Mouse (Mus musculus) right cerebral cortex, adult 2 months (tissue): ENCODE data around the gene Gpi1.
"Not testable (repeated sequence)": the region's sequence is repeated elsewhere in the genome, so short reads cannot be mapped to it uniquely, and the experiment has no call there.

Experiments used
- DNase-seq, 2 experiments: peaks; one replicate each; pipeline ENCODE4 v3.0.0; 2021 to 2022; ENCODE audit warnings: low spot score in 2 of 2

Gpi1 gene

GRCm38 (mm10) chr7:34229691-34230111 lies 435 bp downstream of the Gpi1 start:
- DNase-seq: peak; percentile 74 to 78

DNA sequence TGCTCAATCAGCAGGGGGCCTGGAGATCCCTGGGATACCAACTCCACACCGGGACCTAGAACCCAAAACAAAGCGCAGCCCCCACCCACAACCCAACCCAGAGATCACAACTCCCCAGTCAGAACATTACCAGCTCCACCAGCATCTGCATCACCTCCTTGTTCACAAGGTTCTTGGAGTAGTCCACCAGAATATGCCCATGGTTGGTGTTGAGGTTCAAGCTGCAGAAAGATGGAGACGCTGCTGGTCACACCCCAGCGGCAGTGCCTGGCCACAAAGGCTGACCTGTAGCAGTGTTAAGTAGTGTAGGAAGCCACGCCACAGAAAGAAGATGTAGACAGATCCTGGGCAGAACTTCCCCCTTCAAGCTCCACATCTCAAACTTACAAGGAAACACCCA lies 983 bp downstream of the Gpi1 start:
- DNase-seq: no peak

DNA sequence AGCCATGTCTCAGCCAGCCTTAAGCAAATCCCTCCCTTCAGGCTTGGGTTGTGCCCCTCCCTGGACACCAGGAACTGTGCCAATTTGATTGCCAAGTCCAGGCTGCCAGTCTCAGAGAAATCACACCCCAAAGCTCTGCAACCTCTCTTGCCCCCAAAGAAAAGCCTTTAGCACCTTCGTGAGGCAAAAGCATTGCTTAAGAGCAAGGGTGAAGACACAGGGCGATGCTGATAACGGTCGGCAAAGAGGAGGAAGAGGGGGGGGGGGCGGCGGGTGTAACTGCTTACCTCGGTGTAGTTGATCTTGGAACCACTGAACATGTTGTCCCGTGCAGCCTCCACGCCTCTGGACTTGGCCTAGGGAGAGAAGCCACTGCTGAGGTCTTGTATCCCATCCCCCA lies 1.5 kb downstream of the Gpi1 start:
- DNase-seq: no peak

GRCm38 (mm10) chr7:34226846-34227245 lies 3.3 kb downstream of the Gpi1 start:
- no peak for DNase-seq

DNA sequence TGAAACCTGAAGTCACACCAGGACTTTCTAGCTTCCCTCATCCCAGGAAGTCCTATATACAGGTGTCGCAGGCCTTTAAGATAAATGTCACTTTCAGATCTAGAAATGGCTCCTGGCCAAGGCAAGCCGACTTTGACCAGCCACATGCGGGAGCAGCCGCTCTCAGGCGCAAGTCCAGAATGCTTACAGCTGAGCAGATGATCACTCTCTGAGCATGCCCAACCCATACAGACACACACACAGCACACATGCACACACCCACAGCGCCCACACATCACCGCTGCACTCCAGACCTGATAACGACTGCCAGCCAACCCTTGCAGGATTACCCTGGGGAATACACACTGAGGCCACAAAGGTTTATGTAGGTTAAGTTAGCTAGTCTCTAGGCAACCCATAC lies 4.0 kb downstream of the Gpi1 start:
- peak; percentile 41 to 61 for DNase-seq

DNA sequence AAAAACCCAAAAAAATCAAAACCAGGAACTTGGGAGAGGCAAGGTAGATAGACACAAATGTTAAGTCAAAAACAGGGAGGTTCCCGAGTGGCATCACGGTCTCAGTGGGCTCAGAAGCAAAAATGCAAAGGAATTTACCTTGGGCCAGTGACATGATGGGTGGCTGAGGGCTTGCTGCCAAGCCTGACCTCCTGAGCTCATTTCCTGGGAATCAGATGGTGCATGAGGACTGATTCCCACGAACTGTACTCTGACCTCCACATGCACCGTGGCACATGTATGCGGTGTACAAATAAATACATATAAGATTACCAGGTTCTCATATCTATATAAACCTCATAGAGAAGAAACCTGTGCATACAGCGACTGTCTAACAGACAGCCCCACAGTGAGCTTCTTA lies 5.8 kb downstream of the Gpi1 start:
- DNase-seq: no peak

- DNase-seq: no peak
Measured at GRCm38 (mm10) chr7:34222340-34222739, 7.8 kb downstream of the Gpi1 start.

- DNase-seq: no peak
Measured at GRCm38 (mm10) chr7:34221594-34222250, 8.4 kb downstream of the Gpi1 start.

DNA sequence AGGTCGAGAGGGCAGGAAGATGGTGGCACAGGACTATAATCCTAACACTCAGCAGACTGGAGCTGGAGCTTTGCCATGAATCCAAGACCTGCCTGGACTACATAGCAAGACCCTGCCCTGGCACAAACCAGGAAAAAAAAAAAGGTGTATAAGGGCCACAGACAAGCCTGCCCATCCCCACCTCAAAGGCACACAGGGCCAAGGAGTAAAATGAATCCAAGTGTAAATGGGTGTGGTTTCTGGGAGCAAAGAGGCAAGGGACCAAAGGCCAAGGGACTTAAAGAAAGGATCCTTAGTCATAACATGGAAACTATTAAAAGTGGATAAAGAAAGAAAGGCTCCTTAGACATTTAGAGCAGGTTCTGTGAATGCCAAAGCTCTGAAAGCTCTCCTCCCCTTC lies 11.6 kb downstream of the Gpi1 start:
- DNase-seq: no peak

DNA sequence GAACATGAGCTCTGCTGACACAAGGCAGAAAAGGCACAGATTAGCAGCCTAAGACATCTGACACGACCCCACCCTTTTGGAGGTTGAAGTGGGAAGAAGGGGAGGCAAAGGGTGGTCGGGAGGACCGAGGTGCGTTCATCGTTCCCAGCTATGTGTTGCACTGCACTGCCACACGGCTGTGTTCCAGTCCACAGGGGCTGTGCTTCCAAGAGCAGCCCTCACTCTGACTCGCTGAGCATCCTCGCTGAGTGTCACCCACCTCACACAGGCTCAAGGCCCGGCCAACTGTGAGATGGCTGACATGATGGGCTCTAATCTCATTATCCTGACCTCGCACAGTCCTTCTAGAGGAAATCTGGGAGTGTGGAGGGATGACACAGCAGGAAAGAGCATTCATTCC lies 13.7 kb downstream of the Gpi1 start:
- DNase-seq: no peak

- no peak for DNase-seq
Measured at GRCm38 (mm10) chr7:34215481-34215880, 14.7 kb downstream of the Gpi1 start.

DNA sequence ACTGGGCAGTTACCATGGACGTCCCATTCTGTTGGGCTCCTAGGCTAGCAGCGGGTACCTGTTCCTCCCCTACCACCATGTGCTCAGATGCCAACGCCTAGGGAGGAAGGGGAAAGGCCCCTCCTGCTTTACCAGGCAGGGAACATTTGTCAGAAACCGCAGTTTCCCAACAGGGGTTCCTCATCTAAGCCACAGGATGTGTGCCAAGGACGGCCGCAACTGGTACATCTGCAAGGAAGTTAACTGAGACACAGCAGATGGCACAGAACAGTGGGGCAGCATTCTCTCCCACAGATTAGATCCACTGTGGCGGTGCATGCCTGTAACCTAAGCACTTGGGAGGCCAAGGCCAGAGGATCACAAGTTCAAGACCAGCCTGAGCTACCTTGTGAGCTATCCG lies 15.5 kb downstream of the Gpi1 start:
- no peak for DNase-seq

DNA sequence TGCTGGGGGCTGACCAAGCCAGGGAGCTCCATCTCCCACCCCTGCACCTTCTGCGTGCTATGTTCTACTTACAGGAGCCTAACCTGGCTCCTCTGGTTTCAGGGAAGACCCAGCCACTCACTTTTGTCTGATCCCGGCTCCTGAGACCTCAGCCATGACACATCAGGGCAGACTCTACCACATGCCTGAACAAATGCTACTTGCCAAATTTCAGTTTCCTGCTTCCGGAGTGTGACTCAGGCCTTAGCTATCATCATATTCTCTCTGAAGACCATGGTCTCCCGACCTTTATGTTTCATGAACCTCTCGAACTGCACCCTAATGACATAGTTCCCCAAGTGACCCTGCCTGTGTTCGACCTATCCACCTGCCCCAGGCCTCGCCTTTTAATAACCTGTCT lies 16.9 kb downstream of the Gpi1 start:
- no peak for DNase-seq

- DNase-seq: no peak
Measured at GRCm38 (mm10) chr7:34208027-34208745, 21.9 kb downstream of the Gpi1 start.

GRCm38 (mm10) chr7:34206331-34206730 lies 23.8 kb downstream of the Gpi1 start:
- DNase-seq: no peak

DNA sequence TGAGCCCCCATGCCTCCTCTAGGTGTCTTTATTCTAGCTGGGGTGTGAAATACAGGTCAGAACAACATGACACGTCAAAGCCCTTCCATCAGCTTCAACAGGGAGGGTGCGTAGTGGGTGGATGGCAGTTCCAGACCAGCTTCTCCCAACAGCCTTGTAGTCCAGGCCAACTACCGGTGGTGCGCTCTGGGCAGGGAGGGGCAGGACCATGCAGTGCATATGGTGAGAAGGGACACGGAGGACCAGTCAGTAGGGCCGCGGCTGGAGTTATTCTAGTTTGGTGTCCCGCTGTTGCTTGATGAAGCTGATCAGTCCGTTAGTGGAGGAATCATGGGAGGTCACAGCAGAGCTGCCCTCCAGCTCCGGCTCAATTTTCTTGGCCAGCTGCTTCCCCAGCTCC lies 28.0 kb downstream of the Gpi1 start:
- not testable (repeated sequence) for DNase-seq

DNA sequence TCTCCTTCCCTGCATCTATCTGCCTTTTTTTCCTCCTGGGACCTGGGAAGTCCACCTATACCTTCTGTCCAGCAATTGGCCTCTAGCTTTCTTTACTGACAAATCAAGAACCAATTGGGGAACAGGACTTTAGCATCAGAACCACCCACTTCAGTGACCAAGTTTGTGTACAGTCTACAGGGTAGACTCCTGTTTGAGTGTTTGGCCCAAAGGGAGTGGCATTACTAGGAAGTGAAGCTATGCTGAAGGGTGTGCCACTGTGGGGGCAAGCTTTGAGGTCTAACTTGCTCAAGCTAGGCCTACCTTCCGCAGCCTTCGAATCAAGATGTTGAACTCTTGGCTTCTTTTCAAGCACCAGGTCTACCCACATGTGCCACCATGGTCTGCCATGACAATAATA lies 29.3 kb downstream of the Gpi1 start:
- DNase-seq: no peak

DNA sequence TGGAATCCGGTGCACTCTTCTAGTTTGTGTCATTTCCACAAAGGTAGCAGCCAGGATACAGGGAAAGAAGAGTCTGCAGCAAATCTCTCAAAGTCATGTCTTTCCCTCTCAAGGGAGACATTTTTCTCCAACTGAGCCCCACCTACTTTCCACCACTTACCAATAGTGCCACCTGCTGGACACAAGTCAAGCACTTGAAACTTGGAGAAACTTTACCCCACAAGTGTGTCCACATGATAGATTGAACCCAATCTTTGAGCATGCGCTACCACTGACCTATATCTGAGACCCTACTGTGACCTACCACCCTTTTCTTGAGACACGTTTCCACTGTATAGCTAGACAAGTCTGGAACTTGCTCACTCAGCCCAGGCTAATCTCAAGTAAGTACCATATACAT lies 31.8 kb downstream of the Gpi1 start:
- peak in 1 of 2 experiments; percentile 28 for DNase-seq

DNA sequence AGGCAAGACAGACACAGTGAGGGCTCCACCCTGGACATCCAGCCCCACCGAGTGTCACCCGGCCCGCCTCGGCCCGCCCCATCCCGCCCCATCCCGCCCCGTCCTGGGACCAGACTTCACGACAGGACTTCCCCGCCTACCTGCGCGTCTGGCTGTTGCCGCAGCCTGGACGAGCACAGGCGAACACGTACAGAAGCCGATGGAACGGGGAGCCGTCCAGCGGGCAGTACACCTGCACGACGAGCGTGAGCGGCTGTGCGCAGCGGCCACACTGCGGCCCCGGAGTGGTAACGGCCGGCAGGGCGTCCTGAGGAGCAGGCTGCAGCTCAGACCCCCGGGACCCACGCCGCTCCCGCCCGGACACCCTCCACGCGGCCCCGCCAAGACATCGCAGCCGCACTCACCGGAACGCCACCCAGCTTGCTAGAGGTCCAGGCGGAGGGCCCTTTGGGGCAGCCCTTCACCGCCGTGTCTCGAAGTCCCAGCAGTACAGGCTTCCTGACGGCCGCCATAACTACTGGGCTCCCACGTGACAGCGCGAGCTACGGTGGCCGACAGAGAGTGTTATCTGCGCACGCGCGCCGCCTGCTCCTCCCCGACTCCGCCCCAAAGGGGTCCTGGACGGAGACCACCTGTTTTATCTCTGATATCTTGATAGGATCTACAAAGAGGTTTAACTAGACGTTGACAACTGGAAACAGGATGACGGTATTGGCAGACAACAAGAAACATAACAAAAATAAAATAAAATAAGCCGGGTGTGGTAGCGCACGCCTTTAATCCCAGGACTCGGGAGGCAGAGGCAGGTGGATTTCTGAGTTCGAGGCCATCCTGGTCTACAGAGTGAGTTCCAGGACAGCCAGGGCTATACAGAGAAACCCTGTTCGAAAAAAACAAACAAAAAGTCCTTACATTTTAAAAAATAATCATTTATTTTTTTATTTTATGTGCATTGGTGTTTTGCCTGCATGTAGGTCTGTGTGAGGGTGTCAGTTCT lies 33.7 kb downstream of the Gpi1 start, which contains the start of gene Pdcd2l:
TSS of gene Pdcd2l (minus strand) at position 530 of the 997 bp plus-strand sequence.
- DNase-seq: peak; percentile 90 to 93

DNA sequence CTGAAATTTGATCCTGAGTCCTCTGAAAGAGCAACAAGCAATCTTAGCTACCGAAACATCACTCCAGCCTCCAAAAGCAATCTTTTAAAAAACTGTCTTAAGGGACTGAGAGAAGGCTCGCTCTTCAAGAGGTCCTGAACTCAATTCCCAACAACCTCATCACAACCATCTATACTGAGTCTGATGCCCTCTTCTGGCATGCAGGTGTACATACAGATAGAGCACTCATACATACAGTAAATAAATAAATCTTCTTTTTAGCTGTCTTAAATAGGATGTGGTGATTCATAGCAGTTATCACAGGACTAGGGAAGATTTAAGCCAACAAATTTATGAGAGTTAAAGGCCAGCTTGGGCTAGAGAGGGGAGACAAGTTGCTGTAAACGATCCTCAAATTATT lies 34.5 kb downstream of the Gpi1 start:
- no peak for DNase-seq

- DNase-seq: no peak
Measured at GRCm38 (mm10) chr7:34192825-34193224, 37.3 kb downstream of the Gpi1 start.

GRCm38 (mm10) chr7:34189376-34189989 lies 40.7 kb downstream of the Gpi1 start:
- DNase-seq: no peak
